Mouse (Mus musculus) heart, embryonic 11.5 days (tissue): ENCODE measurements around the gene Acot13. TPM values are rescaled to one million over a fixed set of nuclear protein-coding genes. Genes with fewer than 3 reads are reported as not detected.
"Not testable (repeated sequence)": the region's sequence is repeated elsewhere in the genome, so short reads cannot be mapped to it uniquely, and the experiment has no call there.

Experiments
- ATAC-seq: fragments of 200-750 bp; cut with Nextera tagmentation; replicated peaks from 2 replicates; pipeline ENCODE4 v1.8.0; 2017; ENCODE audit warnings: moderate library complexity; ENCODE audit not compliant: insufficient number of reproducible peaks, low FRiP score, low TSS enrichment
- H3K27ac ChIP-seq: fragments of 300-500 bp; sonication (generic); 2 replicates; pipeline ENCODE4 v1.5.1; 2014; ENCODE audit warnings: mild to moderate bottlenecking, low read depth, low read length
- H3K27me3 ChIP-seq: fragments of 300-500 bp; sonication (generic); 2 replicates; pipeline ENCODE4 v1.6.1; 2014; ENCODE audit warnings: mild to moderate bottlenecking, low read length, mixed read lengths; ENCODE audit not compliant: control insufficient read depth, insufficient read depth
- H3K36me3 ChIP-seq: fragments of 300-500 bp; sonication (generic); 2 replicates; pipeline ENCODE4 v1.6.1; 2014; ENCODE audit warnings: mild to moderate bottlenecking, low read length, moderate library complexity, mixed read lengths; ENCODE audit not compliant: control insufficient read depth, insufficient read depth
- H3K4me1 ChIP-seq: fragments of 300-500 bp; sonication (generic); 2 replicates; pipeline ENCODE4 v1.6.1; 2014; ENCODE audit warnings: low read length; ENCODE audit not compliant: control insufficient read depth, insufficient read depth
- H3K4me2 ChIP-seq: fragments of 300-500 bp; sonication (generic); 2 replicates; pipeline ENCODE4 v1.6.1; 2014; ENCODE audit warnings: mild to moderate bottlenecking, moderate library complexity
- H3K4me3 ChIP-seq: fragments of 300-500 bp; sonication (generic); 2 replicates; pipeline ENCODE4 v1.5.1; 2014; ENCODE audit warnings: low read depth, low read length
- H3K9ac ChIP-seq: fragments of 300-500 bp; sonication (generic); 2 replicates; pipeline ENCODE4 v1.6.1; 2014; ENCODE audit warnings: mild to moderate bottlenecking, low read depth, low read length, moderate library complexity
- H3K9me3 ChIP-seq: fragments of 300-500 bp; sonication (generic); replicated peaks from 2 replicates; pipeline ENCODE4 v1.6.1; 2016; ENCODE audit warnings: low read length; ENCODE audit not compliant: control insufficient read depth
- WGBS: fragments of 180-500 bp; shearing (Covaris S2); extraction: QIAGEN DNeasy Blood & Tissue Kit; methylation state at CpG from one replicate; pipeline ENCODE4 v1.1.7; 2014; ENCODE audit not compliant: insufficient replicate concordance; 5-methylcytosine and 5-hydroxymethylcytosine counted together
- polyA plus RNA-seq: library from polyadenylated mRNA; unstranded; fragments of >200 nt; fragmentation: Nextera tagmentation; extraction: Ambion mirVana; gene quantifications from 2 replicates; pipeline ENCODE4 v1.2.1, GENCODE M21; 2014

The Acot13 gene
- polyA plus RNA-seq, 1 experiment from 2014 or later, result 201 TPM

DNA sequence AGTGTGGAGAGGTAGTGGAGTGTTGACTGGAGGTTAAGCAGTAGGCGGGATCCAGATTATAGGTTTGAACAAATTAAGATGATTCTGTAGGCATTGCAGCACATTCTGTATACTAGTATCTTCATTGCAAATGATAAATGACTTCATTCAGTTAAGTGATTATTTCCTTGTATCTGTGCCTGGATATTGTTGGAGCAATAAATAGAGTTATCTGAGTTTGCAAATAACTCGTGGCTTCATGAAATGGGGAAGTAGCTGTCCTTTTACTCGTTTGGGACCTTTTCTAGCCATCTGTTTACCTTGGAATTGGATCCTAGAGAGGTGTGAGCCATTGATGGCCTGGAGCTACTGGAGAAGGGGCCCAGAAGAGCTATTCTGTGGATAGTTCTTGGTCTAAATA lies 8.5 kb upstream of the Acot13 start:
- peaks cover 3% of the 10 kb centered on the region for H3K4me1 ChIP-seq
- H3K27me3 ChIP-seq, result no peaks in the 10 kb centered on the region
- ATAC-seq, result no peak
- H3K9me3 ChIP-seq, result no peaks in the 10 kb centered on the region
- H3K9ac ChIP-seq, result no peak overlapping the region
- no peak overlapping the region for H3K4me3 ChIP-seq
- no peak overlapping the region for H3K27ac ChIP-seq
- no peak overlapping the region for H3K4me2 ChIP-seq
- WGBS, result 78% methylated on average over 3 of the region's 3 CpGs
- peaks cover 5% of the 10 kb centered on the region; the same call in 1 of the 2 replicates for H3K36me3 ChIP-seq

GRCm38 (mm10) chr13:24837765-24838164 lies 6.4 kb upstream of the Acot13 start:
- H3K36me3 ChIP-seq, result not testable (repeated sequence)

DNA sequence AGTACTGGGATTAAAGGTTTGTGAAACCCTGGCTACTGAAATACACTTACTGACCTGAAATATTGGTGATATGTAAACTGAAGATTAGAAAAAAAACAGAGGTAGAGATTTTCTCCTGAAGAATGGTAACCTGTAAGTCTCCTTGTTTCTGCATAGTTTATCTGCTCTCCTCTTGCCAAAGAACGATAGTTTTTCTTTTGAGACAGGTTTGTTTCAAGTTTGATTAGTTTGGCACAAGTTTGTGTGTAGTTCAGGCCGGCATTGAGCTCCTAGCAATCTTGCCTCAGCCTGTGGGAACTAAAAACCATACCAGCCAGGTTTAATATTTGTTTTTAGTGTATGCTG lies 1.4 kb upstream of the Acot13 start:
- Histone ChIP-seq H3K36me3 (peaks cover 5% of the 10 kb centered on the region; the same call in 1 of the 2 replicates), H3K27ac (no peak overlapping the region), H3K27me3 (no peaks in the 10 kb centered on the region), H3K4me1 (peaks cover 14% of the 10 kb centered on the region), H3K9me3 (no peaks in the 10 kb centered on the region), H3K9ac (peak overlapping the region; percentile 89), H3K4me2 (peak overlapping the region; percentile 89), H3K4me3 (peak overlapping the region; percentile 91)
- 67% methylated on average over 2 of the region's 2 CpGs for WGBS
- ATAC-seq, result no peak

More at GRCm38 (mm10) chr13:24837765-24838164, 6.4 kb upstream of the Acot13 start:
- not testable (repeated sequence) for H3K9me3 ChIP-seq, H3K4me2 ChIP-seq, H3K27me3 ChIP-seq, H3K9ac ChIP-seq, H3K4me3 ChIP-seq, ATAC-seq, H3K27ac ChIP-seq
- H3K4me1 ChIP-seq, result peaks cover 10% of the 10 kb centered on the region
- 90% methylated on average over 8 of the region's 8 CpGs for WGBS

DNA sequence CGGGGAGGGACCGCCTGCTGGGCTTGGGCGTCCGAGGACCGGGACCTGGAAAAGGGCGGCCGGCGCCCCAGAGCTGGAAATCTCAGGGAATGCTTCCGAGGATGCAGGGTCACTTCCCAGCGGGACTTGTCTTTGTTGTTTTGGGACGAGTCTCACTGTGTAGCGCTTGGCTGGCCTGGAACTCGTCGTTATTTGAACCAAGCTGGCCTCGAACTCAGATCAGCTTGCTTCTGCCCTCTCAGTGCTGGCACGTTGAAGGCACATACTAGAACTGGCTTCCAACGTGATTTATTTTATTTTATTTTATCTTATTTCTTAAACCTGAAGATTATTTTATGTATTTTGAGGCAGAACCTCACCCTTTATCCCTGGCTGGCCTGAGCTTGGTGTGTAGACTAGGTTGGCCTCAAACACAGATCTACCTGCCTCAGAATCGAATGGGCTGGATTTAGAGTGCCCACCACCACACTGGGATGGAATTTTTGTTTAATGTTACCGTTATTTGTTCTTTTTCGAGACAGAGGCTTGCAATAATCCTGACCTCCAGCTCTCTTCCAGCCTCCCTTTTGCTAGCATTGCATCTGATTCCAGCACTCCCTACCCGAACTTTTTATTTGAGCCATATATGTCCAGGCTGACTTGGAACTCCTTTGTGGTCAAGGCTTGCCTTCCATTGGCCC lies 931 bp upstream of the Acot13 start:
- Histone ChIP-seq H3K27ac (peak overlapping the region; percentile 88), H3K4me3 (peak overlapping the region; percentile 91), H3K9ac (peak overlapping the region; percentile 89), H3K4me2 (peak overlapping the region; percentile 89), H3K27me3 (no peaks in the 10 kb centered on the region), H3K4me1 (peaks cover 14% of the 10 kb centered on the region), H3K36me3 (peaks cover 5% of the 10 kb centered on the region; the same call in 1 of the 2 replicates), H3K9me3 (no peaks in the 10 kb centered on the region)
- 5% methylated on average over 21 of the region's 21 CpGs for WGBS
- no peak for ATAC-seq

- Histone ChIP-seq H3K4me2 (peak overlapping the region; percentile 89), H3K27me3 (no peaks in the 10 kb centered on the region), H3K4me1 (peaks cover 21% of the 10 kb centered on the region), H3K27ac (peak overlapping the region; percentile 89), H3K9me3 (no peaks in the 10 kb centered on the region), H3K9ac (peak overlapping the region; percentile 78), H3K4me3 (peak overlapping the region; percentile 91), H3K36me3 (no peaks in the 10 kb centered on the region)
- ATAC-seq, result no peak
- WGBS, result 4% methylated on average over 20 of the region's 20 CpGs
Observed at GRCm38 (mm10) chr13:24830756-24831352, 486 bp downstream of the Acot13 start.

DNA sequence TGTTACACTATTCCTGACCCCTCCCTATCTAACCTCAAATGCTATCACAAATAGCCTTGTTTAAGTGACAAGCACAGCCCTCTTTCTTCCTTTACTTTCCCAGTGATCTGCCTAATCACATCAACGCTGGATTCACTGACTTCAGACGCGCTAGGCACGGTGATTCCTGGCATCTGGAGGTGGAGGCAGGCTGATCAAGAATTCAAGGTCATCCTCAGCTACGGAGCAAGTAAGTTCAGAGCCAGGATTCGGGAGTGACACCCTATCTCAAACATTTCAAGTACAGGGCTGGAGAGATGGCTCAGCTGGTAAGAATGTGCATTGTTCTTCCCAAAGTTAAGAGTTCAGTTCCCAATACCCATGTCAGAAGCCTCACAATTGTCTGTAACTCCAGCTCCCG lies 5.2 kb downstream of the Acot13 start:
- no peak overlapping the region for H3K27ac ChIP-seq
- WGBS, result 42% methylated on average over 7 of the region's 7 CpGs

GRCm38 (mm10) chr13:24825587-24825986 lies 5.8 kb downstream of the Acot13 start:
- no peaks in the 10 kb centered on the region for H3K27me3 ChIP-seq
- ATAC-seq, result no peak; the same call in 1 of the 2 replicates
- 83% methylated on average over 4 of the region's 4 CpGs for WGBS
- H3K36me3 ChIP-seq, result no peaks in the 10 kb centered on the region; the same call in 1 of the 2 replicates
- no peak overlapping the region for H3K4me2 ChIP-seq
- no peak overlapping the region for H3K4me3 ChIP-seq
- H3K27ac ChIP-seq, result no peak overlapping the region
- H3K9ac ChIP-seq, result no peak overlapping the region
- peaks cover 11% of the 10 kb centered on the region for H3K4me1 ChIP-seq
- no peaks in the 10 kb centered on the region for H3K9me3 ChIP-seq

More for the DNA sequence above, 5.2 kb downstream of the Acot13 start:
- Histone ChIP-seq H3K9me3 (no peaks in the 10 kb centered on the region), H3K36me3 (no peaks in the 10 kb centered on the region), H3K27me3 (no peaks in the 10 kb centered on the region), H3K4me3 (no peak overlapping the region), H3K4me1 (peaks cover 11% of the 10 kb centered on the region), H3K9ac (0 out of 2 replicates have a peak overlapping the region, but pooled peaks have one; percentile 12), H3K4me2 (no peak overlapping the region)
- no peak for ATAC-seq

GRCm38 (mm10) chr13:24824647-24825046 lies 6.7 kb downstream of the Acot13 start:
- Histone ChIP-seq H3K36me3 (peaks cover 3% of the 10 kb centered on the region), H3K4me2 (no peak overlapping the region), H3K27ac (no peak overlapping the region), H3K4me3 (no peak overlapping the region), H3K9me3 (no peaks in the 10 kb centered on the region), H3K4me1 (peaks cover 11% of the 10 kb centered on the region), H3K27me3 (no peaks in the 10 kb centered on the region), H3K9ac (no peak overlapping the region)
- no peak for ATAC-seq
- WGBS, result 63% methylated on average over 4 of the region's 4 CpGs
